Mouse (Mus musculus) left cerebral cortex, adult 11 months (tissue): ENCODE results near the gene Tppp2.

Source experiments
- DNase-seq: peaks from one replicate; pipeline ENCODE4 v3.0.0; 2022; ENCODE audit warnings: low spot score

The Tppp2 gene

DNA sequence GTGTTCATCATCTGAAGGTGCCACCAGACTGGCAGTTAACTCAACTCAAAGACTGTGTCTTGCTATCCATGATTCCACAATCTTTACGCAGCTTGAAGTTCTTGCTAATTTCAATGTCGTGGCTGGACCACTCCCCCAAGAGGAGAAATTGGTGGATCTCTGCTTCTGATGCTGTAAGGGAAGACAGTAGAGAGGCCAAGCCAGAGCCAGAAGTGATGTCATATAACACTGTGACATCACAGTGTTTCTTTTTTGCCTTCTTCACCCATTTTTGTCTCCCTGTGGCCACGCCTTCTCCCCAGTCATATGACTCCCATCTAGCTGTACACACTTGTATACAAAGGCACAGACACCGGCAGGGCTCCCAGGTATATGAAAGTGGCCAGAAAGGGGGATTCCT, at the start of gene Tppp2:
Gene Tppp2 (plus strand): TSS at position 301 of the 400 bp plus-strand sequence.
- no peak for DNase-seq

DNA sequence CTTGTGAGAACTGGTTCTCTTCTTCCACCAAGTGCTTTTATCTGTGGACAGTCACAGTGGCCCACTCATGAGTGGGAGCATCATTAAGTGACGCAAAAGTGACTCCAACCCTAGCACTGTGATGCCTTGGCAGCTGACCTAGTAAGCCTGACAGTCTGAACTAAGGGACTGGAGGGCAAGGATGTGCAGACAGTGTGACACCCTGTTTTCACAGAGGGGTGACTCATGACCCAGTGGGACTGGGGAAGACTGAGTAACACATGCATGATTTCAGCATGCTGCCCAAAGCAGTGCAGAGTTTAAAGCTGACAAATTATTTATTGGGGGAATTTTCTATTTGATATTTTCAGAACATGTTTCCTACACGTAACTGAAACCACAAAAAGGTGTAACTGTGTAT, 47.5 kb upstream of the Tppp2 start:
- DNase-seq = no peak

DNA sequence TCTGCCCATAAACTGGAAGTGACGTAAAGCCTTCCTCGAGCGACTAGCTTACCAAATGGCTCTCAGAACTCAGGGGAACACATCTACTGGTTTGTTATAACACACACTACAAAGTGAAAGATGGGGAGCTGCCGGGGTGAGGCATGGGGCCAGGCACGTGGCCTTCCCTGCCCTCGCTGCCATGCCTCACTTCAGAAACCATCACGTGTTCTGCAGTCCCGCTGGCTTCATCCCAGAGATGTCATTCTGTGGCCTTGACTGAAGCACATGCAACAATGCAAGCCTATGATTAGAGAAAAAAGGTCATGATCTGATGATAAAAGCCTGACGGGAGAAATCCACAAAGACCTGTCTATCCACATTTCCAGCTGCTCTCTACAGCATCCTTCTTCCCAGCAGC, 46.5 kb upstream of the Tppp2 start:
- no peak for DNase-seq

DNA sequence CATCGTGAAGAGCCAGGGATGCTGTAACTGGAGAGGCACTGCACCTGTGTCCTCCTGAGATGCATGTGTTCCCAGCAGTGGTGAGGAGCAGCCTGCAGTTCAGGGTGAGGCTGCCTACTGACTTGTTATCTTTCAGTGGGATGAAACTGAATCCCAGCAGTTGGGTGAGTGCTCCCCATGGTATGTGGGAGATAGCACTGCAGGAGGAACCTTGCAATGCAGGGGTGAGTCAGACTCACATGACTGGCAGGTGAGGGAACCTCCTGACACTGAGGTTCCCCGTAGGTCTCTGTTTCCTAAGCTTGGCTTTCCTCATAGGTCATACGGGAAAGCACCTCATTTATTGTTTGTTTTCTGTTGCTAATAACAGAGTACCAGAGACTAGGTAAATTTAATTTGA, 40.7 kb upstream of the Tppp2 start:
- no peak for DNase-seq

DNA sequence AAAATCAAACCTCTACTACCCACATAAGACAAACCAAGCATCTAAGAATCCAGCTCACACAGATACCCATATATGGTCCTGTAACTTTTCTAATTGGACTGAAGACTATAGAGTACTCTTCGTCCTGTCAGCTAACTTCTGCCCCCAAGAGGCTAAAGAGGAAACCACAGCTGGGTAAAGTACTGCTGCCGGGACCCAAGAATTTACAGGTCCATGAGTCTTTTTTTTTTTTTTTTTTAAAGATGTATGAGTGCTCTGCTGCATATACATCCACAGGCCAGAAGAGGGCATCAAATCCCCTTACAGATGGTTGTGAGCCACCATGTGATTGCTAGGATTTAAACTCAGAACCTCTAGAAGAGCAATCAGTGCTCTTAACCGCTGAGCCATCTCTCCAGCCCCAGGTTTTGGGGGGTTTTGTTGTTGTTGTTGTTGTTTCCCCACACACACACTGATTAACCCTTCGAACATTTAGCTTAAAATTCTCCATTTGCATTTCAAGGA, 34.6 kb upstream of the Tppp2 start:
- peak; percentile 73 for DNase-seq

DNA sequence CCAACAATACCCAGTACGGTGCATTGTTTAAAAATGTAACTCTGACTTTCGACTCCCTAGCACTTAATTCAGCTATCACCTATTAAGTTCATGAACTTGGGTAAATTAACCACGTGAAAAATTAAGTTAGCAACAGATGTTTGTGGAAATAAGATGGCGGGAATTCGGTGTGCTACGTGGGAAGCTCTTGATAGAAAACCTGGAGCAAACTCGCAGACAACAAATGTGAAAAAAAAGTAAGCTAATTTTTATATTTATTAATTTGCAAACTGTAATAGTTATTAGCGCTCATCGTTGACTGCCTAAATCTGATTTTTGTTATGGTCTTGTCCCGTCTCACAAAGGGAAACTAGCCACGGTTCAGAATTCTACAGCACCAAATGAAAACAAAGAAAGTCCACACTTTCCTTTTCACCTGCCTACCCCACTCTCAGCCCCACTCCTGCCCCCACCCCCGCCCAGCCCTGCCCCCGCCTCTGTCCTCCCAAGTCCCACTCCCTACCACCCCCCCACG, 34.1 kb upstream of the Tppp2 start:
- DNase-seq = no peak

DNA sequence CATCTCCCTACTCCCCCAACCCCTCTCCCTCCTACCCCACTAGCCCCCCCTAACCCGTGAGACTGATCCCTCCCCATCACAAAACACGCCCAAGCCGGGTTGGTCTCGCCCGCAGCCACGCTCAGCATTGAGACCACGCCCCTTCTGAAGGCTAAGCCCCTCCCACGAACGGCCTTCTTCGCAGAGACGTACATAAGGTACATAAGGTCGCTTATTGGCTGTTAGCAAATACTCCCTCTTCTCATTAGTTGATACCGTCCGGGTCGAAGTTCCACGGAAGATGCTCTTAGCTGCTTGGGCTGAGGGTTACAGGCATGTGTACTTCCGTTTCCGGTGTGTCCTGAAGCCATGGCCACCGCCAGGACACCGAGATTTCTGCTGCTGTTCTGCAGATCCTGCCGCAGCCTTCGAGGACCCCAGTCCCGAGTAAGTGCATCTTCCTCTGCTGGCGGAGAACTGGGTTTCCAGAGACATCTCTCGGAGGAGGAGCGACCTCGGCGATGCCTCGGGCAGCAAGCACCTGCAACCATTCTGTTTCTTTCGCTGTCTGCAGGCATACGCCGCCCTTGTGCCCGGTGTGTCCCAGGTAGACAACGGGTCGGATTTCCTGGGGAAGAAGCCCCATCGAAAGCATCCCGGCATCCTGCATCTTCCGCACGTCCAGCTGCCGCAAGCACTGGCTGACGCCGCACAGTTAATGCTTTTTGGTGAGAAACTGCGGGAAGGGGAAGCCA, 33.5 kb upstream of the Tppp2 start, which contains the start of gene Mettl17:
Gene Mettl17 (plus strand): TSS at position 245 of the 734 bp plus-strand sequence.
- peak; percentile 93 for DNase-seq

DNA sequence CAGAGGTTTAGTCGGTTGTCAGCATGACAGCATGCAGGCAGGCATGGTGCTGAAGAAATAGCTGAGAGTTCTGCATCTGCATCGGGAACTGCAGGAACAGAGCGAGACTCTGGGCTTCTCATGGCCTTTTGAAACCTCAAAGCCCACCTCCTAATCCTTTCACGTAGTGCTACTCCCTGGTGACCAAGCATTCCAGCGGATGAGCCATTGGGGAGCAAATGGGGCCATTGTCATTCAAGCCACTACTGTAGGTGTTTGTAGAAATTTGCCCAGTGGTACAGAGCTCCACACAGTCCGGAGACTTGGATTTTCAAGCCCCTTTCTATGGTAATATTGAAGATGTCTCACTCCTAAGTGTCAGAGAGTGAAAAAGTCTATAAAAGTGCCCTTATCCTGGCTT, 32.2 kb upstream of the Tppp2 start:
- DNase-seq = no peak

DNA sequence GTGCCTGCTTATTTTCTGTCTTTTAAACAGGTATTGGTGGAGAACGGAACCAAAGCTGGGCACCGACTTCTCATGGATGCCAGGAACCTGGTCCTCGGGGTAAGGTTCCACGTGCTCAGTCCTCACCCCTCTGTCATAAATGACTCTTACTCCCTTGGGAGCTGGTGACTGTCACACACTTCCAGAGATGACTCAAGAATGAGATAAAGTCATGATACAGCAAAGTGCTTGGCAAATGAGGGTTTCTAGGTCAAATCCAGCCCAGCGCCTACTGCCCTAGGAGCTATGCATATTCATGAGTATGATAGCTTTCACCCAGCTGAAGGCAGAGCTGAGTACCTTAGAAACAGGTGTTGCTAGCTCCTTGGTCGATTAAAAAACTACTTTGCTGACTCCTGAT, 28.4 kb upstream of the Tppp2 start:
- DNase-seq = no peak

DNA sequence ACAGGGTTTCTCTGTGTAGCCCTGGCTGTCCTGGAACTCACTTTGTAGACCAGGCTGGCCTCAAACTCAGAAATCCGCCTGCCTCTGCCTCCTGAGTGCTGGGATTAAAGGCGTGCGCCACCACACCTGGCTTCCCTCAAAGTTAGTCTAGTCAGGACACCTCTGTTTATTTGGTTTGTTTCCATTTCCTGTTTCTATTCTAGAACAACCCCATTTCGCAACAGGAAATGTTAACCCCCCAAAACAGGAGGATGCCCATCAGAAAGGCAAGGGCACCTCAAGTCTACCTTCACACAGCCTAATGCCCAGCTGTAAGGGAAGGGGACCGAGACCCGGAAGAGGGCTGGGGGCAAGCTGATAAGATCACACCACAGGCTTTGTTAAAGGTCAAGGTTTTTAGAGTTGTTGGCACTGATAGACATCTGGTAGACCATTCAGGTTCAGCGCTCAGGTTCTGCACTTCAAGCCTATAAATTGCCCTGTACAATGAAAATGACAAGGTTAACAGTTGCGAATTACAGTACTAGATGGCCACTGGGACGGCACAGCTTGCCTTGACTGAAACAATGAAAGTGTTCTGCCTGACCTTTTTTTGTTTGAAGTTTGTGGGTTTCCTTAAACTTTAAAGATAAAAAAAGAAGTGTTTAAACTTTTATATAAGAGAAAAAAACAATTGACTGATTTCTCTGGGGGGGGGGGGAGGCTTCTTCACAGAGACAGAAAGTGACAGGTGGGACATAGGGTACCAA, 25.9 kb upstream of the Tppp2 start, which contains the start of gene Slc39a2:
Gene Slc39a2 (plus strand): TSS at position 699 of the 749 bp plus-strand sequence.
- DNase-seq = no peak

DNA sequence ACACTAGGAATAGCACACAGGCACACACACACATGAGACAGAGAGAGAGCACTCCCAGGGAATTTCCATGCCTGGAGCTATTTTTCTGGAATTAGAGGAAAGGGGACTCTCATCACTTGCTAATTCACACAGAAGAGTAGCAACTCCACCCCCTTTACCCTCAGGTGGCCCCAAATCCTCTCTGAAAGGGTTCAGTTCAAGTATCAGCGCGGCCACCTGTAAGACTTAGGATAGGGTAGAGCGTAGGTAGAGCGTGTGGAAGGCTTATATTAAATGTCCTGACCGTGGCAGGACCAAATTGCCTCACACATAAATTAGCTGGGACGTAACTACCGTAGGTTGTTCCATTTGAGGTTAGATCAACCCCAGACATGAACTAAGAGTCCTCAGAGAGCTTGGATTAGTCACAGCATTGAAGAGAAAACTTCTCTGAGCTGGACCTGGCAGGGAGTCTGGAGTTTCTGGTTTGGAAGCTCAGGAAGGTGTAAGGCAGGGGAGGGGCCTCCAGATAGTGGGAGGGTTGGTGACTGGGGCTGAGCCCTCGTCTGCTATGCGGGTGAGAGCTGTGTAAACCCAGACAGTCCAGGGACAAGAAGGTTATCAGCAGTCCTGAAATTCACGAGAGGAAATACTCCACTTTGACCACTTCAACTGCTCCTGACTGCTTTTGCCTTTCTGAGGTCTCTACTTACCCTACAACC, 25.0 kb upstream of the Tppp2 start:
- DNase-seq = no peak

DNA sequence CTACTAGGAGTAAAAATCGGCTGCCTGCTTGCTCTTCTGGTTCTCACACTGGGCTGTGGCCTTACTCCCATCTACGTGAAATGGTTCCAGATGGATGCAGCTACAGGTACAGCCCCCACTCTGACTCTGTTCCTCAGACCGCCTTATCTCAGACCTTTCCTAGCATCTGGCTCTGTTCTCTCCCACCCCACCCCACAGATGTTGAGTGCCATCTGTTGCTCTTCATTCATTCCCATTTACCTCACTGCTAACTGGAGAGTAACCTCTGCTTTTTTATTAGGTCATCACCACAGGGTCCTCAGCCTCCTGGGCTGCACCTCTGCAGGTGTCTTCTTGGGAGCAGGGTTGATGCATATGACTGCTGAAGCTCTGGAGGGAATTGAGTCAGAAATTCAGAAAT, 24.4 kb upstream of the Tppp2 start:
- DNase-seq = no peak

DNA sequence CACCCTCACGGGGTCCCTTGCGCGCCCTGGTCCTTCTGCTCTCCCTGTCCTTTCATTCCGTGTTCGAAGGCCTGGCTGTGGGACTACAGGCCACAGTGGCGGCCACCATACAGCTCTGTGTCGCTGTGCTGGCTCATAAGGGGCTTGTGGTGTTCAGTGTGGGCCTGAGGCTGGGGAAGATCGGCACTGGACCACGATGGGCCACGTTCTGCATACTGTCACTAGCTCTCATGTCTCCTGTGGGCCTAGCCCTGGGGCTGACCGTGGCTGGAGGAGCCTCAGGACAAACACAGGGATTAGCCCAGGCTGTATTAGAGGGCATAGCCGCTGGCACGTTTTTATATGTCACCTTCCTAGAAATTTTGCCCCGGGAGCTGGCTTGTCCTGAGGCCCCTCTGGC, 23.2 kb upstream of the Tppp2 start:
- no peak for DNase-seq

DNA sequence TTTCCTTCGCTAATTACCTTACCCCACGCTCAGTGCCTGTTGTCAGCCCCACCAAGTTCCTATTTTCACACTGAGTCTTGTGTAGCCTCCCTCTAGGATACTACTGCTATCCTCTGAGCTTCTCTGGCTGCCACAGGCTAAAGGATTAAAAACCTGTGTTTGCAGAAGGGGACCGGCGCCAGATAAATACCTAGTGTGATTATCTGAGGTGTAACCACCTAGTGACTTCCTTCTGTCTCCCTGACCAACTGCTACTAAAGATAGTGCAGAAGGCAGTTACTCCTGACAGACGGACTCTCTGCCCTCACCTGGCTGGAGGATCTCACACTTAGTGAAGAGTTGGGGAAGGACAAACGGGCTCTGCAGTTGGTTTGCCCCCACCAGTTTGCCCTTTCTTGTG, 22.2 kb upstream of the Tppp2 start:
- DNase-seq = no peak

DNA sequence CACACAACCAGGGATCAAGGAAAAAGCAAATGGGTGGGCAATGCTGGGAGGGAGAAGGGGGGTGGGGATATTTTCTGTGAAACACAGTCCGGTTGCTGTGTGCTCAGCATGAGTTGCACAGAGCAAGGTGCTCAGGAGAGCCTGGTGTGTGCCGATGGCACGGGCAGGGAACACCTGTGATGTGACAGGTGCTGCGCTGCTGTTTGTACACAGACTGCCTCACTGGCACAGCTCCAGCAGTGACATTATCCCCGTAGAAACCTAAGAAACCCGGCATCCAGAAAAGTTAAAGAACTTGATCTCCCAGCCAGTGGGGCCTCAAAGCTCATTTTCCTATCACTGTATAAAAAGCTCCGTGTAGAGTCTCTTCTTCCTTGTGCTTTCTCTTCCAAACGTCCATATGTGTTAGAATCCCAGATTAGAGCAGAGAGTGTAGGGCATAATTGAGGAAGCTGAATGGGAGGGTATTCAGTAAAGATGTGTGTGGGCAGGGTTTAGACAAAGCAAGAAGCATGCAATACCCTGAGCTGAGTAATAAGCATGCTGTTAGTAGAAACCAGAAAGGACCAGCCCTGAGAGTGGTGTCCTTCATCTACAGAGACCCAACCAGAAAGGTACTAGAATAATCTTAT, 21.6 kb upstream of the Tppp2 start:
- no peak for DNase-seq

DNA sequence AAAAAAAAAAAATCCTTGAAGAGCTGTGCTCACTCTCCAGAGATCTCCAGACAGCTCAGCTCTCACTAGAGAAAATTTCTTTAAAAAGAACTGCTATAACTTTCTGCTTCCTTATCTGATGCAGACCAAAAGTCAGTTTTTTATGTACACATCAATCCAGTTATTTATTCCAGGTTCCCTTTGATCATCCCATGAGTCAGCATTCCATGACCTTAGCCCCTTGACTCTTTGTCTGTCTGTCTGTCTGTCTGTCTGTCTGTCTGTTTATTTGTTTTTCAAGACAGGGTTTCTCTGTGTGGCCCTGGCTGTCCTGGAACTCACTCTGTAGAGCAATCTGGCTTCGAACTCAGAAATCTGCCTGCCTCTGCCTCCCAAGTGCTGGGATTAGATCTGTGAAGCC, 18.9 kb upstream of the Tppp2 start:
- no peak for DNase-seq

DNA sequence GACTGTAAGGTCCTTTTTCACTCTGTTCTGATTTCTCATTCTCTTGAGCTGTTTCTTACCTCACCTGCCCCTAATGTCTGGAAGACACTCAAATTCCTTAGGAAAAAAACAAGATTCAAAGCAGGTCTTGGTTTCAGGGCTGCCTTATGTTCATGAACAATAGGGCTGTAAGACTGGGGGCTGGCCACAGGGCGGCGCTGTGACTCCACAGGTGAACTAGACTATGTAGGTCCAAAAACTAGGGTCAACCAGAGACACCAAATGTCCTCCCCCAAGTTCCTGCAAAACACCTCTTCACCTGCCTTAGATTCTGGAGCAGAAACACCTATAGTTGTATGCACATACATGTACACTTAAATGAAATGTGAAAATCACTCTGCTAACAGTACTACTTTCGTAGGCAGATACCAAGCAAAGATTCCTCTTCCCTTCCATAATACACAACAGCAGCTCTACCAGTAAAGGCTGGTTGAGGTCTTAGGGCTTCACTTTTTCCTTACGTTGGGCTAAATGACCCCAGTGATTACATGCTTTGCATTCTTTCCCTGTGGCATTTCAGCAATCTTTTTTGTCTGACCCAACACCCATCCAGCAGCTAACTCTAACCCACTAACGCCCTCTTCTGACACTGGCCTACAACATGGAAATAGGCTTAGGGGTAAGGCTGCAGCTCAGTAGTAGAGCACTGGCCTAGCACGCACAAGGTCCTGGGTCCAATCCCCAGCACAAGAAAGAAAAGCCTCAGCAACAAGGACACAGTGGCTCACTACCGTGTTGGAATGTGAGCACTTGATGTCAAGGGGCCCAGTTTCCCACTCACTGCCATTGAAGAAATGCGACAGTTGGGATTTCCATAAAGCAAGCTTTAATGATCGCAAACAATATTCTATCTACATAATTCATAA, 15.2 kb upstream of the Tppp2 start:
- peak; percentile 47 for DNase-seq

DNA sequence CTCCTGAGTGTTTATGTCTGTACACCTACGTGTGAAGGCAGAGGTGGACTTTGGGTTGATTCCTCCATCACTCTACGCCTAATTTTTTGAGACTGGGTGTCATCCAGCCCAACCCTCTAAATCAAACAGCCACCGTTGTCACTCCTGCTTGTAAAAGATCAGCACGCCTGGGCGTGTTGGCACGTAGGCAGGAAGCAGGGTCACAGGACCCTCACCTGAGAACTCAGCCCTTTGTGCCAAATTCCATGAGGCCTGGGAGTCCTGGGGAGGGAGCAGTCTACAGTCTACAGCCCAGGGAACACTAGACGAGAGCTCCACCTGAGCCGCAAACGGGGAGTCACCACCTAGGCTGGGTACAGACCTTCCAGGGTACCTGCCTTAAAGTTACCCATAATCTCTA, 14.4 kb upstream of the Tppp2 start:
- DNase-seq = no peak

DNA sequence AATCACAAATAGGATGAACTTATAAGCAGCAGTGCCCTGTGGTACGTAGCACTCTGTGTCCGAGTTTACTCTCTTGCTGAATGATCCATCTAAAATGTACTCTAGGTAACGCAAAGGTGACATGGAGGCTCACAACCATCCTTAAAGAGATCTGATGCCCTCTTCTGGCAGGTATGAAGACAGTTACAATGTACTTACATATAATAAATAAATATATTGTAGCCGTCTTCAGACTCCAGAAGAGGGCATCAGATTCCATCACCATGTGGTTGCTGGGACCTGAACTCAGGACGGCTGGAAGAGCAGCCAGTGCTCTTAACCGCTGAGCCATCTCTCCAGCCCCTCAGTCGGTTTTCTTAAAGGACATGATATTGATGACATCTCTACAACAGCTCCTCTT, 13.5 kb upstream of the Tppp2 start:
- no peak for DNase-seq

DNA sequence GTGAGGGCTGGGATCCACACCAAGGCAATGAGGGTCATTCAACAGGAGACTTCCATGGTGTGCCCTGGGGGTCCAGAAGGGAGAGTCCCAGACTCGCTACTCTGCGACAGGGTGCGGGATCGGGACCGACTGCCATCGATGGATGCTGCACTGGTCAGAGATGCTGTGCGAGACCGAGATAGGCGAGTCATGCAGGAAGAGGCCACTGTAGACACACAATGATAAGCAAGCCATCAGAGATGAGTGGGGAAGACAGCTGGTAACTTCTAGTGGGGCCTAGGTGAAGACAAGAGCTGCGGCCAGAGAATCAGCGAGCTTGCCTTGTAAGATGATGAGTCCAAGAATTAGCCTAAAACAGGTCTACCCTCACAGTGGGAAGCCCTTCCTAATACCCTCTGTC, 12.1 kb upstream of the Tppp2 start:
- no peak for DNase-seq

DNA sequence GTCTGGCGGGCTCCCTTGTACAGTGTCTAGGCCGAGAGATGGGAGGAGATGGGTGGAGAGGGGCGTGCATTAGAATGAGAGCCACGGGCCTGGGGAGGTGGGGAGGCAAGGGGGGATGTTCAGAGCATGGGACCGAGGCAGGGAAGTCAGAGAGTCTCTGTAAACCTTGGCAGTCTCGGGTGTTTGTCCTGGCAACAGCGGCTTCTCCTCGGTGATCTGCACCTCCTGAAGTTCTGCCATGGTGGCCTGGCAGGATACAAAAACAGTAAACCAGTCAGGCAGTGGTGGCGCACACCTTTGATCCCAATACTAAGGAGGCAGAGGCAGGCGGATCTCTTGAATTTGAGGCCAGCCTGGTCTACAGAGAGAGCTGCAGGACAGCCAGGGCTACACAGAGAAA, 6.9 kb upstream of the Tppp2 start:
- no peak for DNase-seq
